Mouse (Mus musculus) CH12.LX (cell line): Measurements from ENCODE around the gene Fam78b. TPM values are rescaled to one million over a fixed set of nuclear protein-coding genes. Genes with fewer than 3 reads are reported as not detected.

Experiments
- DNase-seq: peaks from one replicate; pipeline ENCODE4 v3.0.0-alpha.2; 2013; ENCODE audit errors: extremely low read depth
- H3K27ac ChIP-seq: 2 replicates; pipeline ENCODE4 v1.5.1; 2012; ENCODE audit warnings: low read depth, mild to moderate bottlenecking, control low read depth, moderate library complexity; ENCODE audit not compliant: insufficient read depth
- H3K27me3 ChIP-seq: replicated peaks from 2 replicates; pipeline ENCODE3; 2012; ENCODE audit warnings: inconsistent platforms
- H3K36me3 ChIP-seq, 2 experiments: replicated peaks in 1 of 2; 2 replicates each; pipeline versions ENCODE3 to v1.6.1; 2012; ENCODE audit warnings: inconsistent platforms in 1 of 2, low read length in 1 of 2, mild to moderate bottlenecking in 1 of 2, mixed read lengths in 1 of 2, moderate library complexity in 1 of 2; ENCODE audit not compliant: control insufficient read depth in 1 of 2, insufficient read depth in 1 of 2
- H3K4me1 ChIP-seq, 2 experiments: 2 replicates each; pipeline ENCODE4 v1.6.1; 2012; ENCODE audit warnings: inconsistent platforms in 1 of 2, moderate library complexity in 1 of 2; ENCODE audit not compliant: insufficient read depth in 2 of 2, control insufficient read depth in 1 of 2
- H3K4me2 ChIP-seq: 2 replicates; pipeline ENCODE4 v1.6.1; 2012; ENCODE audit warnings: low read depth, mild to moderate bottlenecking, control low read depth; ENCODE audit not compliant: poor library complexity, insufficient read depth, severe bottlenecking
- H3K4me3 ChIP-seq, 3 experiments: fragments of 150-350 bp in 1 of 3; sonication (generic) in 1 of 3; replicated peaks in 1 of 3; 2 replicates each; pipeline versions ENCODE3 to v1.5.1; 2011 to 2012; ENCODE audit warnings: low read depth in 2 of 3, low read length in 2 of 3, mild to moderate bottlenecking in 2 of 3, moderate library complexity in 2 of 3, control low read depth in 1 of 3, improper control_type of control experiment in 1 of 3, inconsistent platforms in 1 of 3, mixed read lengths in 1 of 3; ENCODE audit not compliant: poor library complexity in 1 of 3
- H3K79me2 ChIP-seq: replicated peaks from 2 replicates; pipeline ENCODE4 v1.6.1; 2012; ENCODE audit warnings: mild to moderate bottlenecking, moderate library complexity; ENCODE audit not compliant: control insufficient read depth, poor library complexity, insufficient read depth, severe bottlenecking; ENCODE audit errors: extremely low read depth
- H3K9ac ChIP-seq: 2 replicates; pipeline ENCODE4 v1.6.1; 2012; ENCODE audit warnings: low read depth, mild to moderate bottlenecking, control low read depth, moderate library complexity; ENCODE audit not compliant: insufficient read depth
- H3K9me3 ChIP-seq: replicated peaks from 2 replicates; pipeline ENCODE3; 2012; ENCODE audit warnings: low read length, inconsistent platforms, mixed read lengths
- CHD1 ChIP-seq: IDR thresholded peaks from 2 replicates; pipeline ENCODE4 v1.6.1; 2012; ENCODE audit warnings: low read depth, low read length, improper control_type of control experiment, inconsistent platforms
- CHD2 ChIP-seq: IDR thresholded peaks from 2 replicates; pipeline ENCODE4 v1.6.1; 2011; ENCODE audit warnings: low read length, improper control_type of control experiment
- E2F4 ChIP-seq: IDR thresholded peaks from 2 replicates; pipeline ENCODE4 v1.6.1; 2011; ENCODE audit warnings: low read depth, low read length, improper control_type of control experiment; ENCODE audit not compliant: insufficient replicate concordance
- ELF1 ChIP-seq: IDR thresholded peaks from 2 replicates; pipeline ENCODE4 v1.6.1; 2014; ENCODE audit warnings: low read depth, mild to moderate bottlenecking, inconsistent platforms, low read length, improper control_type of control experiment
- EP300 ChIP-seq: IDR thresholded peaks from 2 replicates; pipeline ENCODE4 v1.6.1; 2011; ENCODE audit warnings: low read length, improper control_type of control experiment
- GABPA ChIP-seq: IDR thresholded peaks from 2 replicates; pipeline ENCODE4 v1.6.1; 2012; ENCODE audit warnings: low read depth, low read length, improper control_type of control experiment, inconsistent platforms; ENCODE audit not compliant: insufficient replicate concordance
- MAFK ChIP-seq: IDR thresholded peaks from 2 replicates; pipeline ENCODE4 v1.6.1; 2011; ENCODE audit warnings: low read length, improper control_type of control experiment; ENCODE audit not compliant: insufficient replicate concordance
- MEF2A ChIP-seq: IDR thresholded peaks from 2 replicates; pipeline ENCODE4 v1.6.1; 2014; ENCODE audit warnings: low read depth, mild to moderate bottlenecking, inconsistent platforms, low read length, improper control_type of control experiment, borderline replicate concordance
- MXI1 ChIP-seq: IDR thresholded peaks from 2 replicates; pipeline ENCODE4 v1.6.1; 2011; ENCODE audit warnings: mild to moderate bottlenecking, low read depth, low read length, improper control_type of control experiment
- NELFE ChIP-seq: IDR thresholded peaks from 2 replicates; pipeline ENCODE4 v1.6.1; 2011; ENCODE audit warnings: low read depth, low read length, improper control_type of control experiment
- NRF1 ChIP-seq: IDR thresholded peaks from 2 replicates; pipeline ENCODE4 v1.6.1; 2014; ENCODE audit warnings: low read depth, mild to moderate bottlenecking, inconsistent platforms, low read length, improper control_type of control experiment, moderate library complexity
- PAX5 ChIP-seq: IDR thresholded peaks from 2 replicates; pipeline ENCODE4 v1.6.1; 2012; ENCODE audit warnings: low read length, inconsistent platforms, mixed read lengths
- POLR2A ChIP-seq: IDR thresholded peaks from 2 replicates; pipeline ENCODE4 v1.6.1; 2011; ENCODE audit warnings: low read depth, mild to moderate bottlenecking, improper control_type of control experiment, low read length
- POLR2AphosphoS2 ChIP-seq: IDR thresholded peaks from 2 replicates; pipeline ENCODE4 v1.6.1; 2011; ENCODE audit warnings: low read depth, low read length, improper control_type of control experiment
- RAD21 ChIP-seq: IDR thresholded peaks from 2 replicates; pipeline ENCODE4 v1.6.1; 2011; ENCODE audit warnings: low read depth, mild to moderate bottlenecking, low read length, improper control_type of control experiment, moderate library complexity
- RCOR1 ChIP-seq: conservative IDR thresholded peaks from 2 replicates; pipeline ENCODE4 v1.6.1; 2012; ENCODE audit warnings: low read depth, mild to moderate bottlenecking, inconsistent platforms, low read length, improper control_type of control experiment
- USF2 ChIP-seq: conservative IDR thresholded peaks from 2 replicates; pipeline ENCODE4 v1.6.1; 2011; ENCODE audit warnings: low read depth, low read length, improper control_type of control experiment
- ZC3H11A ChIP-seq: IDR thresholded peaks from 2 replicates; pipeline ENCODE4 v1.6.1; 2012; ENCODE audit warnings: low read depth, mild to moderate bottlenecking, inconsistent platforms, low read length, improper control_type of control experiment
- ZMIZ1 ChIP-seq: IDR thresholded peaks from 2 replicates; pipeline ENCODE4 v1.6.1; 2012; ENCODE audit warnings: low read depth, mild to moderate bottlenecking, inconsistent platforms, low read length, improper control_type of control experiment
- ZNF384 ChIP-seq: IDR thresholded peaks from 2 replicates; pipeline ENCODE4 v1.6.1; 2012; ENCODE audit warnings: low read depth, low read length, improper control_type of control experiment, inconsistent platforms
- dilution Hi-C: fragments of 300-500 bp; cut with MboI; formaldehyde crosslinking; loops from 2 replicates; pipeline ENCODE4 v1.14.3; 2020; ENCODE audit warnings: low sequenced_read_pairs; ENCODE audit not compliant: extremely low pct_unique_long_range_greater_than_20kb, extremely low pct_ligation_motif_present
- in situ Hi-C: fragments of 300-500 bp; cut with MboI; formaldehyde crosslinking; loops from 3 replicates; pipeline ENCODE4 v1.14.3; 2019; ENCODE audit warnings: low sequenced_read_pairs, low pct_ligation_motif_present, low pct_unique_long_range_greater_than_20kb, mixed read lengths
- polyA plus RNA-seq: library from polyadenylated mRNA; unstranded; fragments of >175 nt; gene quantifications from 2 replicates; pipeline ENCODE4 v1.2.1, GENCODE M21; 2012; ENCODE audit warnings: low read depth; ENCODE audit not compliant: insufficient read length
- total RNA-seq, 2 experiments: library from RNA; depleted of rRNA; stranded (reverse); fragments of 300-350 nt in 1 of 2; fragments of >200 nt in 1 of 2; gene quantifications; 2 replicates each; pipeline ENCODE4 v1.2.3; 2012 to 2014

Fam78b gene
- total and polyA plus RNA-seq, 3 experiments: not detected

GRCm38 (mm10) chr1:167013234-167013864 is 12.1 kb downstream of the Fam78b start:
- peaks cover 87% of the 10 kb centered on the region for H3K27me3 ChIP-seq
- H3K4me2 ChIP-seq: no peak overlapping the region
- in situ Hi-C loops (loop anchor here (25.0 kb wide), 1 partner anchor 576 kb away; no protein-coding TSS in a partner anchor), dilution Hi-C loops (no loop called here)
- no peak for DNase-seq
- no peak overlapping the region for H3K27ac ChIP-seq
- no peaks in the 10 kb centered on the region for H3K9me3 ChIP-seq
- no peaks in the 10 kb centered on the region for H3K79me2 ChIP-seq
- TF ChIP-seq ZC3H11A: no peak
- H3K4me1 ChIP-seq: no peaks in the 10 kb centered on the region
- H3K36me3 ChIP-seq: no peaks in the 10 kb centered on the region
- no peak overlapping the region for H3K4me3 ChIP-seq
- H3K9ac ChIP-seq: no peak overlapping the region

GRCm38 (mm10) chr1:167016269-167016668 is 15.1 kb downstream of the Fam78b start:
- H3K36me3 ChIP-seq: no peaks in the 10 kb centered on the region
- no peaks in the 10 kb centered on the region for H3K4me1 ChIP-seq
- H3K9me3 ChIP-seq: peaks cover 2% of the 10 kb centered on the region
- H3K79me2 ChIP-seq: no peaks in the 10 kb centered on the region
- TF ChIP-seq NELFE (no peak), POLR2A (no peak), GABPA (no peak), ZC3H11A (no peak), MEF2A (no peak), ELF1 (no peak), PAX5 (no peak), USF2 (no peak), POLR2AphosphoS2 (no peak), E2F4 (no peak), EP300 (no peak), MXI1 (no peak), RCOR1 (no peak), CHD1 (no peak), ZMIZ1 (no peak), RAD21 (no peak), NRF1 (no peak), MAFK (no peak), ZNF384 (no peak), CHD2 (no peak)
- H3K4me2 ChIP-seq: no peak overlapping the region
- peaks cover 94% of the 10 kb centered on the region for H3K27me3 ChIP-seq
- H3K4me3 ChIP-seq: no peak overlapping the region
- no peak for DNase-seq
- dilution Hi-C loops (no loop called here), in situ Hi-C loops (loop anchor here (25.0 kb wide), 1 partner anchor 579 kb away; no protein-coding TSS in a partner anchor)
- H3K9ac ChIP-seq: no peak overlapping the region
- no peak overlapping the region for H3K27ac ChIP-seq
